Mouse (Mus musculus): ENCODE measurements around the gene Rsbn1. TPM values are rescaled to one million over a fixed set of nuclear protein-coding genes. Genes with fewer than 3 reads are reported as not detected.

The Rsbn1 gene
- polyA plus RNA-seq (2012; fragmentation: generic; extraction: Trizol), result 3.0 TPM

DNA sequence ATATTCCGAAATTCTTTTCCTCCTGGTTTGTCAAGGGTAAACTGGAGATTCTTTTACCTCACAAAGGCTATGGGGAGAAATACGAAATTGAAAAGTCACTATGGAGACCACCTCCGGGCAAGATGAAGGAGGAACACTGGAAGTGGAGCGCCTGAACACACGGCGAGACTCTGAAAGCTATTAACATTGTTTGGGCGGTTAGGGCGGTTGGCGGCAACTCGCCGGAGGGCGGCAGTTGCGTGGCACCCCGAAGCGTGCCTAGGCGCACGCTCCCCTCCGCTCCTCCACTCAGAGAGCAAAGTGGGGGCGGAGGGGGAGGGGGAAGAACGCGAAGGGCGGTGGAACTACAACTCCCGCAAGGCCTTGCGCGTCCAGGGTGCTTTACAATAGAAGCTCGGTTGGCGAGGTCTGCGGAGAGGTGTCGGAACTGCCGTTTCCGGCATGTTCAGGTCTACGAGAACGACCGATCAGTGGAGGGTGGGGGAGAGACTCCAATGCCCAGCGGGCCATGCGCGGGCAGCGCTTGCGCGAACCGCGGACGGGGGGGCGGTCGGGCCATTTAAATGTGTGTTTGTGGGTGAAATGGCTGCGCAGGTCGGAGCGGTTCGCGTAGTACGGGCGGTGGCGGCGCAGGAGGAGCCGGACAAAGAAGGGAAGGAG, at the start of gene Rsbn1:
Gene Rsbn1 (plus strand): TSS at position 111 of the 660 bp plus-strand sequence.
- H3K4me2 ChIP-seq (ENCODE audit: low read depth), result peak within 1 kb of the TSS; percentile 90

DNA sequence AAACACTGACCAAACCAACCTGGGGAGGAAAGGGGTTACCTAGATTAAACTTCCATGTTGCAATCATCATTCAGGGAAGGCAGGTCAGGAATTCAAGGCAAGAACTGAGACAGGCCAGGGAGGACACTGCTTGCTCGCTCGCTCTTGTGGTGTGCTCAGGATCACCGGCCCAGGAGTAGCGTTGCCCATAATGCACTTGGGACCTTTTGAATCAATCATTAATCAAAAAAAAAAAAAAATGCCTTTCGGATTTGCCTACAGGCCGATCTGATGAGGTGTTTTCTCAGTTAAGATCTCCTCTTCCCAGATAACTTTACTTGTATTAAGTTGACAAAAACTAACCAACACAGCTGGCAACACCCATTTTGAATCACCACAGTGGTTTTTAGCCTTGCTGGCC, 49.7 kb upstream of the Rsbn1 start:
- H3K27me3 ChIP-seq (ENCODE audit: control insufficient read depth, insufficient read depth, insufficient read length), result no peaks in the 10 kb centered on the region
- no peaks in the 10 kb centered on the region for H3K79me2 ChIP-seq (ENCODE audit: control insufficient read depth, insufficient read depth)
- no peak overlapping the region for H3ac ChIP-seq (ENCODE audit: control insufficient read depth, insufficient read length)
- TF ChIP-seq MYOD1 (IDR thresholded peaks at IDR 0.05; ENCODE audit: control insufficient read depth in 1 of 3, insufficient read length in 2 of 3, low read depth in 2 of 3), result no peak
- TF ChIP-seq USF1 (IDR thresholded peaks at IDR 0.05; ENCODE audit: low read depth), result no peak
- no peak for TF ChIP-seq POLR2AphosphoS2 (IDR thresholded peaks at IDR 0.05; ENCODE audit: insufficient read length, low read depth)
- TF ChIP-seq E2F4 (IDR thresholded peaks at IDR 0.05; ENCODE audit: insufficient read depth), result no peak
- no peak for TF ChIP-seq TCF3 (IDR thresholded peaks at IDR 0.05; ENCODE audit: insufficient read length, low read depth)
- TF ChIP-seq CEBPB (IDR thresholded peaks at IDR 0.05; ENCODE audit: insufficient read depth, poor library complexity, severe bottlenecking), result no peak
- TF ChIP-seq MYOG (IDR thresholded peaks at IDR 0.05; ENCODE audit: control insufficient read depth in 1 of 3, insufficient read depth in 1 of 3, insufficient read length in 2 of 3, low read depth in 2 of 3), result no peak
- no peak for TF ChIP-seq MAX (IDR thresholded peaks at IDR 0.05; ENCODE audit: low read depth)
- no peak for TF ChIP-seq TCF12 (IDR thresholded peaks at IDR 0.05; ENCODE audit: insufficient read depth, poor library complexity, severe bottlenecking)
- TF ChIP-seq POLR2A (IDR thresholded peaks at IDR 0.05; ENCODE audit: insufficient read length, low read depth), result no peak
- TF ChIP-seq SRF (IDR thresholded peaks at IDR 0.05; ENCODE audit: control insufficient read depth, insufficient read length, low read depth), result no peak
- no peak for TF ChIP-seq REST (IDR thresholded peaks at IDR 0.05; ENCODE audit: insufficient read depth, insufficient read length)
- H3K4me3 ChIP-seq, result no peak overlapping the region
- no peak overlapping the region for H3K4me2 ChIP-seq (ENCODE audit: low read depth)
- H3K36me3 ChIP-seq (ENCODE audit: control insufficient read depth, insufficient read depth), result no peaks in the 10 kb centered on the region

More for the DNA sequence above, at the start of gene Rsbn1:
- peaks cover 40% of the 10 kb centered on the region for H3K79me2 ChIP-seq (ENCODE audit: control insufficient read depth, insufficient read depth)
- H3ac ChIP-seq (ENCODE audit: control insufficient read depth, insufficient read length), result peak within 1 kb of the TSS; percentile 39
- H3K36me3 ChIP-seq (ENCODE audit: control insufficient read depth, insufficient read depth), result no peaks in the 10 kb centered on the region
- peak within 1 kb of the TSS; percentile 95 for H3K4me3 ChIP-seq
- no peaks in the 10 kb centered on the region for H3K27me3 ChIP-seq (ENCODE audit: control insufficient read depth, insufficient read depth, insufficient read length)
- TF ChIP-seq POLR2AphosphoS2 (IDR thresholded peaks at IDR 0.05; ENCODE audit: insufficient read length, low read depth) (peak; percentile 88), SRF (IDR thresholded peaks at IDR 0.05; ENCODE audit: control insufficient read depth, insufficient read length, low read depth) (peak; percentile 80), CEBPB (IDR thresholded peaks at IDR 0.05; ENCODE audit: insufficient read depth, poor library complexity, severe bottlenecking) (no peak), MYOD1 (IDR thresholded peaks at IDR 0.05; ENCODE audit: control insufficient read depth in 1 of 3, insufficient read length in 2 of 3, low read depth in 2 of 3) (peak in 1 of 3 experiments; percentile 19), POLR2A (IDR thresholded peaks at IDR 0.05; ENCODE audit: insufficient read length, low read depth) (peak; percentile 83), E2F4 (IDR thresholded peaks at IDR 0.05; ENCODE audit: insufficient read depth) (peak; percentile 20)

DNA sequence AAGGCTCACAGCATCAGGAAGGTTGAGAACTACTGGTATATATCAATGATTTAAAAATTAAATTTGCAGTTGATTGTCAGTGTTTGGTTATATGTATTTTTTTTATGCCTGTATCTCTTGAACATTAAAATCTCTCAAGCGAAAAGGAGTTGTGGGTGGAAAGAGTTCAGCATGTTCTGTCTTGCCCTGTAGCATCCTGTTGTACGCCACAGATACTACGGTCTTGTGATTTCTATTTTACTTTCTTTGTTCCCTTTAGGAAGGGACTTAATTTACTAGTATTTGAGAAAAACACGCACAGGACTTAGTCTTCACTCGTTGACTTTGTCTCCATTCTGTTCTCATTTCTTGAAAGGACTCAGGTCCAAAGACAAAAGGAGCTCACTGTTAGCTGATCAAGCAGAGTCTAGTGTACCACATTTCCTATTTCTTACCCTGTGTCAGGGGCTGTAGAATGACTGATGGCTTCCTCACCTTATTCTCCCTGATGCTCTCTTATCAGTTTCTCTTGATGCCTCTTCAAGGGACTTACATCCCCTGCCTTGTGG, 46.4 kb upstream of the Rsbn1 start:
- no peaks in the 10 kb centered on the region for H3K36me3 ChIP-seq (ENCODE audit: control insufficient read depth, insufficient read depth)
- TF ChIP-seq MAX (IDR thresholded peaks at IDR 0.05; ENCODE audit: low read depth) (no peak), CEBPB (IDR thresholded peaks at IDR 0.05; ENCODE audit: insufficient read depth, poor library complexity, severe bottlenecking) (no peak)
- no peak overlapping the region for H3K4me2 ChIP-seq (ENCODE audit: low read depth)
- H3ac ChIP-seq (ENCODE audit: control insufficient read depth, insufficient read length), result no peak overlapping the region
- no peak overlapping the region for H3K4me3 ChIP-seq
- H3K79me2 ChIP-seq (ENCODE audit: control insufficient read depth, insufficient read depth), result no peaks in the 10 kb centered on the region
- H3K27me3 ChIP-seq (ENCODE audit: control insufficient read depth, insufficient read depth, insufficient read length), result no peaks in the 10 kb centered on the region

DNA sequence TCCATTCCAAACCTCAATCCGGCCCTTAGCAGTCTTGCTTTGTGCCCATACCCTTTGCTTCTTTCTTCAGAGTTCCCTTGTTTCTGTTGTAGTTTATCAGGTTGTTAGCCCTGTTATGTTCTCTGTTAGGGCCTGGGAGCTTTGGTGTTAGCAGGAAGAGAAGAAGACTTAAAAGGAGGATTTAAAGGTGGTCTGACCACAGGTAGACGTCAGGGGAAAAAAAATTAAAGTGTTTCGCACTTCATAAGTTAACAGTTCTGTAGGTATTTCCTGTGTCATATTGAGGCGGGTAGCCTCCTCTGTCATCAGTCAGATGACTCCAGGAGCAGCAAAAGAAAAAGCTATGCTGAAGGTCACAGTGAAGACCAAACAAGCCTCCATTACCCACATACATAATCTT, 45.9 kb upstream of the Rsbn1 start:
- H3K36me3 ChIP-seq (ENCODE audit: control insufficient read depth, insufficient read depth), result no peaks in the 10 kb centered on the region
- TF ChIP-seq MAX (IDR thresholded peaks at IDR 0.05; ENCODE audit: low read depth) (no peak), MYOG (IDR thresholded peaks at IDR 0.05; ENCODE audit: control insufficient read depth in 1 of 3, insufficient read depth in 1 of 3, insufficient read length in 2 of 3, low read depth in 2 of 3) (no peak), POLR2A (IDR thresholded peaks at IDR 0.05; ENCODE audit: insufficient read length, low read depth) (no peak), SRF (IDR thresholded peaks at IDR 0.05; ENCODE audit: control insufficient read depth, insufficient read length, low read depth) (no peak), E2F4 (IDR thresholded peaks at IDR 0.05; ENCODE audit: insufficient read depth) (no peak), TCF12 (IDR thresholded peaks at IDR 0.05; ENCODE audit: insufficient read depth, poor library complexity, severe bottlenecking) (no peak), MYOD1 (IDR thresholded peaks at IDR 0.05; ENCODE audit: control insufficient read depth in 1 of 3, insufficient read length in 2 of 3, low read depth in 2 of 3) (no peak), POLR2AphosphoS2 (IDR thresholded peaks at IDR 0.05; ENCODE audit: insufficient read length, low read depth) (no peak), TCF3 (IDR thresholded peaks at IDR 0.05; ENCODE audit: insufficient read length, low read depth) (no peak)

DNA sequence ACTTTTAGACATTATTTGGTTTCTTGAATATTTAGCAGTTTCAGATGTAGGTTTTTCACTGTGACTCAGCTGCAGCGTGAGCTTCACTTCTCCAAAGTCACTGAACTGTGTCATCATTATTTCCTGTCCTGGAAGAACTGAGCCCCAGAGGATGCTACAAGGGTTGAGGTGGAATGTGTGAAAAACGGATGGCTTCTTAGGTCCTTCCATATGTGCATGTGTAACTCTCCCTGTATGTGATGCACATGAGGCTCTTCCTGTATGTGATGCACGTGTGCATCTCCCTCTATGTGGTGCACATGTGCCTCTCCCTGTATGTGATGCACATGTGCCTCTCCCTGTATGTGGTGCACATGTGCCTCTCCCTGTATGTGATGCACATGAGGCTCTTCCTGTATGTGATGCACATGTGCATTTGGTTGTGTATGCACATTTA, 41.2 kb upstream of the Rsbn1 start:
- Histone ChIP-seq H3K36me3 (ENCODE audit: control insufficient read depth, insufficient read depth) (no peaks in the 10 kb centered on the region), H3K4me2 (ENCODE audit: low read depth) (no peak overlapping the region), H3K79me2 (ENCODE audit: control insufficient read depth, insufficient read depth) (no peaks in the 10 kb centered on the region), H3ac (ENCODE audit: control insufficient read depth, insufficient read length) (no peak overlapping the region), H3K4me3 (no peak overlapping the region), H3K27me3 (ENCODE audit: control insufficient read depth, insufficient read depth, insufficient read length) (no peaks in the 10 kb centered on the region)
- TF ChIP-seq USF1 (IDR thresholded peaks at IDR 0.05; ENCODE audit: low read depth) (no peak), CEBPB (IDR thresholded peaks at IDR 0.05; ENCODE audit: insufficient read depth, poor library complexity, severe bottlenecking) (no peak), POLR2A (IDR thresholded peaks at IDR 0.05; ENCODE audit: insufficient read length, low read depth) (no peak), MYOD1 (IDR thresholded peaks at IDR 0.05; ENCODE audit: control insufficient read depth in 1 of 3, insufficient read length in 2 of 3, low read depth in 2 of 3) (no peak), TCF12 (IDR thresholded peaks at IDR 0.05; ENCODE audit: insufficient read depth, poor library complexity, severe bottlenecking) (no peak), SRF (IDR thresholded peaks at IDR 0.05; ENCODE audit: control insufficient read depth, insufficient read length, low read depth) (no peak), TCF3 (IDR thresholded peaks at IDR 0.05; ENCODE audit: insufficient read length, low read depth) (no peak), POLR2AphosphoS2 (IDR thresholded peaks at IDR 0.05; ENCODE audit: insufficient read length, low read depth) (no peak), REST (IDR thresholded peaks at IDR 0.05; ENCODE audit: insufficient read depth, insufficient read length) (no peak), E2F4 (IDR thresholded peaks at IDR 0.05; ENCODE audit: insufficient read depth) (no peak)

More for the DNA sequence above, 45.9 kb upstream of the Rsbn1 start:
- H3K79me2 ChIP-seq (ENCODE audit: control insufficient read depth, insufficient read depth), result no peaks in the 10 kb centered on the region
- H3K27me3 ChIP-seq (ENCODE audit: control insufficient read depth, insufficient read depth, insufficient read length), result no peaks in the 10 kb centered on the region
- no peak overlapping the region for H3K4me3 ChIP-seq
- H3K4me2 ChIP-seq (ENCODE audit: low read depth), result no peak overlapping the region
- no peak overlapping the region for H3ac ChIP-seq (ENCODE audit: control insufficient read depth, insufficient read length)
